Mouse (Mus musculus) cerebellum, adult (tissue): ENCODE data around the gene Sit1.

Source experiments
- ATAC-seq: cut with Nextera tagmentation; 2 replicates; pipeline ENCODE4 v1.9.2; 2017; ENCODE audit warnings: mild to moderate bottlenecking, moderate library complexity, mixed read lengths; ENCODE audit not compliant: insufficient number of reproducible peaks, low FRiP score, low TSS enrichment

The Sit1 gene

DNA sequence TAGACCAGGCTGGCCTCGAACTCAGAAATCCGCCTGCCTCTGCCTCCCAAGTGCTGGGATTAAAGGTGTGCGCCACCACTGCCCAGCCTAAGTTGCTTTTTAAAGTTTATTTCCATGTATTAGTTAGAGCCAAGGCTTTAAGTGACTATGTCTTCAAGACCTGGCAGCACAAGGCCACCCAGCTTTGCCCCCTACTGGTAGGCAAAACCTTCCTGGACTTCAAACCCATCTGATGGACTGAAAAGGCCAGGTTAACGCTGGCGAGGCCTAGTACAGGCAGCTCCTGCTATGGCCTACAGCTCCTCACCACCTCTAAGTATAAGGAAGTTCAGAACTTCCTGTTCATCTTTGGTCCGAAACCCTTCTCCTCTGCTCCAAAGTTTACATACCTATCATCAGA is 6.9 kb downstream of the Sit1 start:
- ATAC-seq, result no peak

DNA sequence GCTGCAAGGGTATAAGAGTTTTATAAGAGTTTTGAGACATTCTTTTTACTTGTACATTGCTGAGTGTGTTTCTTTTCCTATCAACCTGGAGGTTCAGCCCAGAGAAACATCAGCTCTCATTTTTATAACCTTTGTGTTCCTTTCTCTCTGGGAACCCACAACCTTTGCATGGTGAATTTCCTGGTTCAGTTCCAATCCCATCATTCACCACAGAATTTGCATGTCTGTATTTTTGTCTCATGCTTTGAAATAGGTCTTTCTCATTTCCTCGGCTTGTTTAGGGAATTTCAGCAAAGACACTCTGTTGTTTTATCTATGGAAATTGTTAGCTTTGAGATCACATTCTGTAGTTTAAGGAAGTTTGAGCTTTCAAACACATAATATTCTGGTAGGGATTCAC is 9.9 kb downstream of the Sit1 start:
- ATAC-seq, result no peak

DNA sequence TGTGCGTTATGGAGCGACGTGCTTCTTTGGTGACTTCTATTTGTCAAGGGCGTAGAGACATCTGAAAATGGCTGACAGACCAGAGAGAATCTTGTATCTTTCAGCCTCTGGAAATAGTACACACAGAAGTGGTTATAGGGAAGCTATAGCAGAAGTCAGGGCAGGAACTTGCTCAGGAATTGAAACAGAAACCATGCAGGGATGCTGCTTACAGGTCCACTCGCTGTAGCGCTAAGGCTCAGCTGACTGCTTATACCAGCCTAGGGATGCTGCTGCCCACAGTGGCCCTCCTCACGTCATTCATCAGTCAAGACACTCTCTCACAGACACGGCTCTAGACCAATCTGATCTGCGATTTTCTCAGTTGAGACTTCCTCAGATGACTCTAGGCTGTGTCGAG is 13.2 kb downstream of the Sit1 start:
- no peak for ATAC-seq

DNA sequence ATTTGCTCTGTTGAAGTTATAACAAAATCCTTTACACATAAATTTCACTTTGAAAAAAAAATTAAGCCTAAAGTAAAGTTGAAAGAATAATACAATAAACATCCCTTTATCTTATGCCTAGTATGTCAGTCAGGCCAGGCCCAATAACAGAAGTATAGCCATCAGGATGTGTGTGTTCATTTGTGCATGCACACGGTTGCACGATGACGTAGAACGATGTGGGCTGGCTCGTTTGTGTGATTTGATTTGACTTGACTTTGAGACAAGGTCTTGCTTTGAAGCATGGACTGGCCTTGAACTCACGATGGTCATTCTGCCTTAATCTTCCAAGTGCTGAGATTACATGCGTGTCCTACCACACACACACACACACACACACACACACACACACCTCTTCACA is 16.7 kb downstream of the Sit1 start:
- ATAC-seq, result no peak

DNA sequence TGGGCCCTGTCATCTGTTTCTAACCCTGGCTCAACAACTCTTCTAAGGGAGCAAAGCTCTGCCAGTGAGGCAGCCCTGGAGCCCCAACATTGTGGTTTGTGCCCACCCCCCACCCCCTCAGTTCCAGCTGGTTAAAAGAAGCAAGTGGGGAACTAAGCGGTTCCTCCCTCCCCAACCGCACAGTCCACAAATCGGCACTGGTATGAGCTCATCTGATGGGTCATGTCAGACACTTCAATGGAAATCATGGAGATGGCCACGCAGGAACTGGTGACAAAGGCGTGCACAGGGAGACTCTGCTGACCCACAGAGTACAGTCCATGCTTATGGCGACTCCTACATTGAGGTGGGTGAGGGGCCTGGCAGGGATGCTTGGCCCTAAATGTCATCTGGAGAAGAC is 17.6 kb downstream of the Sit1 start:
- no peak for ATAC-seq

DNA sequence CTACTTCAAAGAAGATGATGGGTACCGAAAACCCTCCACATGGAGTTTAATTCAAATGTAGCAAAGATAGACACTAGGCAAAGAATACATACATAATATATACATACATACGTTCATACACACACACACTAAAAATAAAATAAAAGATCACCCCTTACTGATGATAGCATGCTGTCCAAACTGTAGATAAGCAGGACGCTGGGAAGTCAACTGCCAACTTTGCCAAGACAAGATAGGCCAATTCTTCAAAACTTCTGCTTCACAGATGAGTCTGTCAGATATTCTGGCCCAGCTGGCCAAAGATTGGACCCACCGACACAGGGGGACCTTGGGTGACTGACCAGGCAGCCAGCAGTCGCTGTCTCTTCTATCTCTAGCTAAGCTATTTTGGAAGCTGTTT is 20.4 kb downstream of the Sit1 start:
- ATAC-seq, result no peak

DNA sequence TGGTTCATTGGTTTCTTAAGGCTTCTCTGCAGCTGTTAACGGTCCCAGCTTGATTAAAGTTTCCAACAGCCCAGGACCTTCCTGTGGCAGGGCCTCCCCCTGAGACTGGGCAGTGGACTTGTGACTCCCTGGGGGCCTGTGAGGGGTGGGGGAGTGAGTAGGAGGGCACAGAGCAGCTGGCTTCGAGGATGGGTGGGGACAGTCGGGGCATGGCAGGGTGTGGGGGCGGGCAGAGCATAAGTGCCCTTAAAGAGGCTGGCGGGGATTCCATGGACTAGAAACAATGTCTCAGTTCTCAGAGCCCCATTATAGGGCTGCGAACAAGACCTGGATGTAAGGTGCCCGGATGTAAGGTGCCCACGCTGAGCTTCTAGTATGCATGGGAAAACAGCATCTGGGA is 26.4 kb downstream of the Sit1 start:
- ATAC-seq, result no peak

DNA sequence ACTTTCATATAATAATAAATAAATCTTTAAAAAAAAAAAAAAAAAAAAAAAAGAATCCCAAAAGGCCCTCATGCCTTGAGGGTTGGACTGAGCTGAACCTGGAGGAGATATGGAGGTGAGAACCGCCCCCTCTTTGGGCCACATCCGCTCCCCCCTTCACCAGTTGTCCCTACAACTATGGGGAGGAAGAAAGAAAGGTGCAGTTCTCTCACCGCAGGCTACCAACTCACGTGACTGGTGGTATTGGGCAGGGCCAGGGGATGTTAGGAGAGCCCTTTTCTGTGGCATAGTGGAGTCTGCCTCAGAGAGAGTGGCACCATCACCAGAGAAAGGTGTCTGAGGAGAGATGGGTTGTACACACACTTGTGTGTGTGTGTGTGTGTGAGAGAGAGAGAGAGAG is 27.1 kb downstream of the Sit1 start:
- ATAC-seq, result no peak

DNA sequence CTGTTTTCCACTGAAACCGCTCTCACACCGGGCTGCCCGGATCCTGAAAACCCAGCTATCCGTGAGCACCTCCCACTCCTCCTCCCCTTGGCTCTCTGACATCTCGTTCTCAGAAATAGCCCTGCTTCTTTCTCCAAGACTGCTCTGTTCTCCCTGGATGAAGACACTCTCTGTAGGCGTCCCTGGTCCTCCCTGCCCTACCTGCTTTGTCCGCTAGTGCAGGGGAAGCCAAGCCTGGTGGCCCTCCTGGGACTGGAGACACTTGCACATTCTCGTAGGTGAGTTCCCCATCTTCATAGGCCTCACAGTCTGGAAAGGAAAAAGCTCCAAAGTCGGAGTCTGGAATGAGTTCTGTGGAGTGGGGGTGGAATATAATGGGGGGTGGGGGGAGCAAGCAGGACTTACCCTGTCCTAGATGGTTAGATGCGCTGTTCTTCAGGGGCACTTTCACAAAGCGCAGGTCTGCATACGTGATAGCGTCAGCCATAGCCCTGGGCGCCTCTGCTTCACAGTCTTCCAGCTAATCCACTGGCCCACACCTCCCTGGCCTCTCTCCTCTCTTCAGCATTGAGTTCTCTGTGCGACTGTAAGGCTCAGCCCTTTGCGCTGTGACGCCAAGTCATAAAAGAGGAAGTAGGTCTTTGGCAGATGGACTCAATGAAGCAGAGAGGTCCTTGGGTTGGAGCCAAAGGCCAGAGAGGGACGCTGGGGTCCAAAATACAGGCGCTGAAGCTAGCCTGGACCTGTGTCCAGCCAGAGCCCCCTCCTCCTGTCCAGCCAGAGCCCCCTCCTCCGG is 29.3 kb downstream of the Sit1 start, which contains the start of gene Cd72:
Gene Cd72 (minus strand): TSS at position 588 of the 796 bp plus-strand sequence.
- peak; percentile 26; the same call in 1 of the 2 replicates for ATAC-seq

DNA sequence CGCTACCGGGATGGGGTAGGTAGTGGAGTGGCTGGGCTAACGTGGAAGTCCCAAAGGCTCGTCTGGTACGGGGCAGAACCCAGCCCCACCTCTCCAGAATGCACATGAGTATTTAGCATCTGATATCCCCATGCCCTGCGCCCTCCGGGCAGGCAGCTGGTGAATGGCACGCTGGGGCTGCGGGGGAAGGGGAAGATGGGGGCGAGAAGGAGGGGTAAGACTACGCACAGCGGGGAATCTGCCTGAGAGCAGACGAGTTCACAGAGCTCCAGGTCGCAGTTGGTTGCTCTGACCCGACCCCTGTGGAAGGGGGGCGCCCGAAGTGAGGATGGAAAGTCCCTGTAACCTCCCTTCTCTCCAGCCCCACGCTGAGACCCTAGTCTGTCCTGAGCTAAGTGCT is 30.1 kb downstream of the Sit1 start:
- ATAC-seq, result no peak

DNA sequence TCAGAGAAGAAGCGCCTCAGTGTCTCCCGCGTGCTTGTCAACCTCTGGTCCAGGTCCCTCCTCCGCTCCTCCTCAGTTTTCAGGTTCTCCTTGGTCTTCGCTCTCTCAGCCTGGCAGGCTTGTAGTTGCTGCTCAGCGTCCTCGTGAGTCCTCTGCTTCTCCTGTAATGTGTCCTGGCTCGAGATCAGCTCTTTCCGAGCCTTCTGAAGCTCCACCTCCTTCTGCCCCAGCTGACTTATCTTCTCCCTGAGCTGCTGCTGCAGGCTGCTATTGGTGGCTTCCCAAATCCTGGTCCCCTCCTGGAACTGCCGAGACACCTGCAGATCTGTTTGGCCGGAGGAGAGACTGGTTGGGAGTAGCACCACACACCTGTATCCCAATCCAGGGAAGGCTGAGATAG is 31.2 kb downstream of the Sit1 start:
- no peak for ATAC-seq

DNA sequence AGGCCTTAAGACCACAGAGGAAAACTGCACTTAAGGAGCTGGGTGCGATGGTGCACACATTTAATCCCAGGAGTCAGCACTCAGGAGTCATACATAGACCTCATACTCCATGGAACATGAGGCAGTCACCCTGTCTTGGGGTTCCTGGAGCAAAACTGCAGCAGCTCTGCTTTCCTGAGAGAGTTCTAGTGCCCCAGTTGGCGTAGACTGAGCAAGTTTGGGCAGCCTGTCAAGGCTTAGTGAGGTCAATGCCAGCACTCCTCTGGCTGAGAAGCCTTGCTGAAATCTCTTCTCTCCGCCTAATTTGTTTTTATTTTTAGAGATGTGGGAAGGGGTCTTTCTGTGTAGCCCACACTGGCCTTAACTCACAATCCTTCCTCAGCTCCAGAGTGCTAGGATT is 35.0 kb downstream of the Sit1 start:
- no peak for ATAC-seq

DNA sequence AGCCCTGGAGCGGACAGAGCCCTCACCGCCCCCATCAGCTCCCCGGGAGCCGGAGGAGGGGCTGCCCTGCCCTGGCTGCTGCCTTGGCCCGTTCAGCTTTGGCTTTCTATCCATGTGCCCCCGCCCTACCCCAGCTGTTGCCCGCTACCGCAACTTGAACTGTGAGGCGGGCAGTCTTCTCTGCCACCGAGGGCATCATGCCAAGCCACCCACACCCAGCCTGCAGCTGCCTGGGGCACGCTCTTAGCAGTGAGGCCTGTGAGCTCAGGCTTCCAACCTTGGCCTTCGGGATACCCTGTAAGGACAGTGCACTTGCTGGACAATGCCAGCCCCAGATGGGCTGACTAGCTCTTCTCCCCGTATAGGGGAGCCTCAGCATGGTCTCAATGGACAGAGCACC is 36.3 kb downstream of the Sit1 start:
- ATAC-seq, result no peak

DNA sequence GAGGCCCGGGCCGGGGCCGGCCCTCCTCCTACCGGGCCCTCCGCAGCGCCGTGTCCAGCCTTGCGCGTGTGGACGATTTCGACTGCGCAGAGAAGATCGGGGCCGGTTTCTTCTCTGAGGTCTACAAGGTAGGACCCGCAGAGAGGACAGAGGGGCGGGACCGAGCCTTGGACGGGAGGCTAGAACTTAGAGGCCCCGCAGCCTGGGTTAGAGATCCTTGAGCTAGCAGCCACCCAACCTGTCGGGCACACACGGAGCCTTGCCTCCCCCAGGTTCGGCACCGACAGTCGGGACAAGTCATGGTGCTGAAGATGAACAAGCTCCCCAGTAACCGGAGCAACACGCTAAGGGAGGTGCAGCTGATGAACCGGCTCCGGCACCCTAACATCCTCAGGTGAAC is 40.0 kb downstream of the Sit1 start:
- ATAC-seq, result peak; percentile 5; the same call in 1 of the 2 replicates

DNA sequence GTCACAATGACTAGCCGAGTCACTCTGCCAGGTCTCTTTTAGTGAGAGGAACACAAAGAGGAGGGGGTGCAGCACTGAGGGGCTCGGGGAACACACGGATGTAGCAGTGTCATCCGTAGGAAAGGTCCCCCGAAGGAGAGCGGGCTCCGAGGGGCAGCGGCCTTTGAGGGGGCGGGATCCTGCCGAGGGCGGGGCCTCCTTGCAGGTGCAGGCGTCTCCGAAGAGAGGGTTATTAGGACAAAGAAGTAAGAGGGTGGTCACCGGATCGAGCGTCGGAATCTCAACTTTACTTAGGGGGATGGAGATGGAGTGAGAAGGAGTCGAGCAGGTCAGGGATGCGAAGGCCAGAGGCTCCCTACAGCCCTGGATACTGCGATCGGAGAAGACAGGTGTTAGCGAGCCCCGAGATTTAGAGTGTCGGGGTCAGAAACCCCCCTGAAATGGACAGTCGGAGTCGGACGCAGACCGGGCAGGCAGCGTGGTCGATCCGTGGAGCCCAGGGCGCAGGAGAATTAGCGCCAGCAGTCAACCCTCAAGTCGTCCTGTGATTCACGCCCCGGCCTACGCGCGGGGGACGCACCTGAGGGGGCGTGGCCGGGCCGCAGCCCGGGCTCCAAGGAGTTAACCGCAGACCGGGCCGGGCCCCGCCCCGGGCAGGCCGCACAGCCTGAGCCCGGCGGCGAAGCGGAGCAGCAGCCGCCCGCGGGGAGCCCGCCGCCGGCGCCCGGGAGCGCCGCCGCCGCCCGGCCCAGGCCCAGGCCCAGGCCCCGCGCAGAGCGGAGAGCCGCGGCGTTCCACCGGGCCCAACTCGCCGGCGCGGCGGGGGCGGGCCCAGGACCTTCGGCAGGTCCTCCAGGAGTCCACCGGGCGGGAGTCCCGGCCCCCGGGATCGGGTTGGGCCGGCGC is 40.8 kb downstream of the Sit1 start:
- peak; percentile 53 for ATAC-seq

DNA sequence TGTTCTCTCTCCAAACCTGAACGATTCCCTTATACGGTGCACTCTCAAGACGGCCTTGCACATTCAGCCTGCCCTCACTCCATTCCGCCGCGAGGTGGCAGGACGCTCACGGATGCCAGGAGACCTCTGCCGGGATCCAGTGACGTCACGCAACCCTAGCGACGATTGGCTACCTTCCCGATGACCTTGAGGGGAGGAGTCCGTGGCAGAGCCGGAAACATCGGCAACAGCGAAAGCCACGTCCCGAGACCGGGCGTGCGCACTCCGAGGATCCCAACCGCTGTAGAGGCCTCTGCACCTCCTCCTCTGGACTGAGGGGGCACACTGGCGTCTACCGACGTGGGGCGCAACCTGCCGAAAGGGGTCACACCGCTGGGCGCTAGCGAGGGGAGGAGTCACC is 41.5 kb downstream of the Sit1 start:
- ATAC-seq, result peak; percentile 86

DNA sequence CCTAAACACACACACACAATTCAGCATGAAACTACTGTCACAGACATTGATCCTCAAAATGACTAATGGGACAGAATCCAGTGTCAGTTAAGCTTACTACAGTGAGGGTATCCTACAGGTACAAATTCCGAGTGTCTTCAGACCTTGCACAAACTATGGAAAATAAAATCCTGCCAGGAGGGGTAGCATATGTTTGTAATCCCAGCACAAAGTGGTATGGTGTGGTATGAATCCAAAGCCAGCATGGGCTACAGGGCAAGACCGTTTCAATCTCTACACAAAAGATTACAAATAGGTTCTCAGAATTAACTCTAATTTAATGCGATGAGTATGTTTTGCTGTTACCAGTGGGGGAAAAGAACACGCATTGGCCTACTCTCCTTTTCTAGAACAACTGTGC is 41.9 kb downstream of the Sit1 start, which contains the start of gene Tesk1:
Gene Tesk1 (plus strand): TSS at position 301 of the 400 bp plus-strand sequence.
- no peak for ATAC-seq

DNA sequence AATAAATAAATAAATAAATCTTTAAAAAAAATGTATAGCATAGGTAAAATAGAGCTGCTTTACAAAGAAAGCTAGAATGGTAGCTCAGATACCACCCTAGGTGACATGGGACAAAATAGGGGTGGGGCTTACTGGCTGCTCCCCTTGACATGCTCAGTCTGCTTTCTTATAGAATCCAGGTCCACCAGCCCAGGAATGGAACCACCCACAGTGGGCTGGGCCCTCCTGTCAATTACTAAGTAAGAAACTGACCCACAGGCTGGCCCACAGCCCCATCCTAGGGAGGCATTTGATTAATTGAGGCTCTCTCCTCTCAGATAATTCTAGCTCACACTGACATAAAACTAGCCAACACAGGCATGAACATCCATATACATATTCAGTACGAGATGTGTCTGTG is 50.7 kb downstream of the Sit1 start:
- ATAC-seq, result no peak
